Mouse (Mus musculus) myocyte (in vitro differentiated cells): ENCODE data around the gene Insr.

Experiments
- MAX ChIP-seq: IDR thresholded peaks from one replicate; pipeline ENCODE4 v1.6.1; 2011; ENCODE audit warnings: low read depth, mild to moderate bottlenecking, control low read depth
- POLR2A ChIP-seq: IDR thresholded peaks from one replicate; pipeline ENCODE4 v1.6.1; 2011; ENCODE audit warnings: low read depth, mild to moderate bottlenecking, control low read depth, moderate library complexity; ENCODE audit not compliant: insufficient read length
- POLR2AphosphoS2 ChIP-seq: IDR thresholded peaks from one replicate; pipeline ENCODE4 v1.6.1; 2011; ENCODE audit warnings: low read depth, control low read depth; ENCODE audit not compliant: insufficient read length
- TCF12 ChIP-seq: IDR thresholded peaks from one replicate; pipeline ENCODE4 v1.6.1; 2011; ENCODE audit warnings: mild to moderate bottlenecking, control low read depth; ENCODE audit not compliant: poor library complexity, insufficient read depth, severe bottlenecking
- USF1 ChIP-seq: IDR thresholded peaks from one replicate; pipeline ENCODE4 v1.6.1; 2011; ENCODE audit warnings: low read depth, mild to moderate bottlenecking, control low read depth, moderate library complexity

DNA sequence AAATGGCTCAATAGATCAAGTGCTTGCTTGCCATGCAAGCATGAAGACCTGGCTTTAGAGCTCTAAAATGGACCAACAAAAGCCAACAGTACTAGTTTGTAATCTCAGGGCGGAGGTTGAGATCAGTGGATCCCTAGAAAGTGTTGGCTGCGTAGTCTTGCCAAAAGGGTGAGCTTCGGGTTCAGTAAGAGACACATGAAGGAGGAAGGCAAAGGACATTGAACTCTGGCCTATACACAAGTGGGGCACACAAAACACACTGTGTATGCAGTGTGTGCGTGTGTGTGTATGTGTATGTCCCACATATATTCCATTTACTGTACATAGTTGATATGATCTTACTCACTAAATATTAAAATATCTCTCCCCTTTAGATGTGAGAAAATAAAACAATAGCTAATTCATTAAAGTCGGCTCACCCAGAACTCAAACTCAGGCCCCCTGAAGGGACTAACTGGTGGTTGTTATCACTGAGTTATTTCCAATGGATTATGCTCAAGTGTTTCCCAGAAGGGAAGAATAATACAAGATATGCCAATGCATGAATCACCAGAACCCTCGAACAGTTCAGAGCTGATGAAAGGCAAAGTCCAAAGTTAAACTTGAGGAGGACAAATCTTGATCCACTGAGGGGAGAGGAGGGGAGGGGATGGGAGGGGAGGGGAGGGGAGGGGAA is 57.3 kb downstream of the Insr start:
- no peak for TF ChIP-seq MAX
- no peak for TF ChIP-seq POLR2A
- no peak for TF ChIP-seq POLR2AphosphoS2
- TF ChIP-seq USF1 = no peak
- no peak for TF ChIP-seq TCF12
